Mouse (Mus musculus) neural tube, embryonic 13.5 days (tissue): ENCODE results near the gene Hist1h2bc. TPM values are rescaled to one million over a fixed set of nuclear protein-coding genes. Genes with fewer than 3 reads are reported as not detected.
"Not testable (repeated sequence)": the region's sequence is repeated elsewhere in the genome, so short reads cannot be mapped to it uniquely, and the experiment has no call there.

Experiments used
- ATAC-seq: fragments of 200-750 bp; cut with Nextera tagmentation; 2 replicates; pipeline ENCODE4 v1.8.0; 2017; ENCODE audit warnings: low read depth, mild to moderate bottlenecking, moderate TSS enrichment, moderate library complexity
- H3K27ac ChIP-seq: fragments of 300-500 bp; sonication (generic); replicated peaks from 2 replicates; pipeline ENCODE4 v1.5.1; 2015; ENCODE audit warnings: moderate library complexity, mild to moderate bottlenecking, inconsistent platforms
- H3K27me3 ChIP-seq: fragments of 300-500 bp; sonication (generic); 2 replicates; pipeline ENCODE4 v1.6.1; 2015; ENCODE audit warnings: mild to moderate bottlenecking, inconsistent platforms
- H3K36me3 ChIP-seq: fragments of 300-500 bp; sonication (generic); 2 replicates; pipeline ENCODE4 v1.6.1; 2015; ENCODE audit warnings: mild to moderate bottlenecking, inconsistent platforms
- H3K4me1 ChIP-seq: fragments of 300-500 bp; sonication (generic); replicated peaks from 2 replicates; pipeline ENCODE4 v1.6.1; 2015; ENCODE audit warnings: inconsistent platforms
- H3K4me2 ChIP-seq: fragments of 300-500 bp; sonication (generic); 2 replicates; pipeline ENCODE4 v1.6.1; 2015; ENCODE audit warnings: inconsistent platforms, mild to moderate bottlenecking, moderate library complexity
- H3K4me3 ChIP-seq: fragments of 300-500 bp; sonication (generic); 2 replicates; pipeline ENCODE4 v1.5.1; 2015; ENCODE audit warnings: mild to moderate bottlenecking, inconsistent platforms
- H3K9ac ChIP-seq: fragments of 300-500 bp; sonication (generic); 2 replicates; pipeline ENCODE4 v1.6.1; 2015; ENCODE audit warnings: moderate library complexity, mild to moderate bottlenecking, inconsistent platforms
- H3K9me3 ChIP-seq: fragments of 300-500 bp; sonication (generic); 2 replicates; pipeline ENCODE4 v1.6.1; 2016; ENCODE audit warnings: inconsistent platforms
- WGBS: fragments of 180-500 bp; shearing (Covaris S2); methylation state at CpG from one replicate; pipeline ENCODE4 v1.1.7; 2015; 5-methylcytosine and 5-hydroxymethylcytosine counted together
- polyA plus RNA-seq: library from polyadenylated mRNA; unstranded; fragments of >200 nt; fragmentation: Nextera tagmentation; extraction: Ambion mirVana; gene quantifications from 2 replicates; pipeline ENCODE4 v1.2.1, GENCODE M21; 2015

Hist1h2bc gene
- polyA plus RNA-seq, 1 experiment from 2014 or later, result 28.2 TPM

GRCm38 (mm10) chr13:23702220-23702619 lies 18.2 kb downstream of the Hist1h2bc start:
- H3K4me3 ChIP-seq, result no peak overlapping the region
- 86% methylated on average over 4 of the region's 4 CpGs for WGBS

GRCm38 (mm10) chr13:23702801-23703200 lies 18.8 kb downstream of the Hist1h2bc start:
- not testable (repeated sequence) for H3K4me2 ChIP-seq, H3K9me3 ChIP-seq, H3K4me3 ChIP-seq, H3K9ac ChIP-seq, H3K36me3 ChIP-seq, ATAC-seq, H3K4me1 ChIP-seq, H3K27me3 ChIP-seq, H3K27ac ChIP-seq
- 89% methylated on average over 2 of the region's 2 CpGs for WGBS

More at GRCm38 (mm10) chr13:23702220-23702619, 18.2 kb downstream of the Hist1h2bc start:
- Histone ChIP-seq H3K9ac (no peak overlapping the region), H3K36me3 (no peaks in the 10 kb centered on the region), H3K27me3 (no peaks in the 10 kb centered on the region; the same call in 1 of the 2 replicates), H3K4me1 (peaks cover 14% of the 10 kb centered on the region), H3K27ac (no peak overlapping the region), H3K4me2 (no peak overlapping the region), H3K9me3 (no peaks in the 10 kb centered on the region)
- ATAC-seq, result no peak

- no peak overlapping the region for H3K27ac ChIP-seq
- peaks cover 2% of the 10 kb centered on the region; the same call in 1 of the 2 replicates for H3K27me3 ChIP-seq
- H3K36me3 ChIP-seq, result no peaks in the 10 kb centered on the region
- H3K4me1 ChIP-seq, result peaks cover 16% of the 10 kb centered on the region
- no peaks in the 10 kb centered on the region for H3K9me3 ChIP-seq
- 94% methylated on average over 7 of the region's 7 CpGs for WGBS
- no peak for ATAC-seq
- H3K9ac ChIP-seq, result no peak overlapping the region
- no peak overlapping the region for H3K4me3 ChIP-seq
- H3K4me2 ChIP-seq, result no peak overlapping the region
These were observed 21.9 kb downstream of the Hist1h2bc start for GRCm38 (mm10) chr13:23705751-23706356.

DNA sequence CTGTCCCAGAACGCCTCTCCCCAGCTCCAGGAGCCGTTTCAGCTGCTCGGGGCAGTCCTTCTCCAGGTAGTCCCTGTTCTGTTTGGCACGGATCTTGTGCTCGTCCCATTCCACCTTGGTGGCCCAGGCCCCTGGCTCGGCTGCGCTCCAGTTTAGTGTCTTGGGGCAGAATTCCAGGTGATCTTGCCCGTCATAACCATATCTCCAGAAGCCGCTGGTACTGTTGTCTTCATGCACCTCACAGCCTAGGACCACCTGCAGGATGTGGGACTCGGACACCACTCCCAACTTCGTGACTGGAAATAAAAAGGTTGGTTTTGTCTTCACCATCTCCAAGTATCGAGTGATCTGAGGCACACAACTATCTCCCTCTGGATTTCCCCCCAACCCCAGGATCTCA lies 22.8 kb downstream of the Hist1h2bc start:
- Histone ChIP-seq H3K27ac (no peak overlapping the region), H3K9me3 (no peaks in the 10 kb centered on the region), H3K36me3 (no peaks in the 10 kb centered on the region), H3K4me2 (no peak overlapping the region), H3K4me3 (no peak overlapping the region), H3K9ac (no peak overlapping the region), H3K4me1 (peaks cover 16% of the 10 kb centered on the region), H3K27me3 (peaks cover 10% of the 10 kb centered on the region; the same call in 1 of the 2 replicates)
- 93% methylated on average over 12 of the region's 12 CpGs for WGBS
- no peak for ATAC-seq

DNA sequence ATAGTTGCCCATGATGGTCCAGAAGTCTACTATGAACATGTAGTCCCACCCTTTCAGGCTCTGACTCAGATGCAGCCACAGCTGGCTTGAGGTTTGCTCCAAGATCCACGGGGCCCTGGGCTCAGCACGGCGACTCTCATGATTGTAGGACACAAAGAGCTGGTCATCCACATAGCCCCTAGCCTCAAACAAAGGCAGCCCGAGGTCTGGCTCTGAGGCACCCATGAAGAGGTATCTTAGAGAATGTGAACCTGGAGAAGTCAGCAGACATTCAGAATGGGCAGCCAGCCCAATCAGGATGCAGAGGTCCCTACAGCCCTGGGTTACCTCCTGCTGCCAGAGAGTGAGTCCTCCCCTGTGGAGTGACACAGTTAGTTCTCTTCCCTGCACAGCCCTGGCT lies 24.0 kb downstream of the Hist1h2bc start:
- Histone ChIP-seq H3K9ac (no peak overlapping the region), H3K36me3 (no peaks in the 10 kb centered on the region), H3K4me3 (no peak overlapping the region), H3K27me3 (peaks cover 10% of the 10 kb centered on the region; the same call in 1 of the 2 replicates), H3K4me2 (no peak overlapping the region), H3K9me3 (no peaks in the 10 kb centered on the region), H3K4me1 (peaks cover 16% of the 10 kb centered on the region), H3K27ac (no peak overlapping the region)
- WGBS, result 89% methylated on average over 4 of the region's 4 CpGs
- no peak for ATAC-seq

- Histone ChIP-seq H3K27me3 (0 out of 2 replicates have a peak, but pooled peaks cover 10% of the 10 kb centered on the region), H3K4me2 (no peak overlapping the region), H3K4me3 (no peak overlapping the region), H3K27ac (no peak overlapping the region), H3K4me1 (peaks cover 19% of the 10 kb centered on the region), H3K9me3 (no peaks in the 10 kb centered on the region), H3K9ac (no peak overlapping the region), H3K36me3 (no peaks in the 10 kb centered on the region)
- ATAC-seq, result no peak
- WGBS, result 74% methylated on average over 4 of the region's 4 CpGs
These were observed 24.7 kb downstream of the Hist1h2bc start for GRCm38 (mm10) chr13:23708654-23709053.

DNA sequence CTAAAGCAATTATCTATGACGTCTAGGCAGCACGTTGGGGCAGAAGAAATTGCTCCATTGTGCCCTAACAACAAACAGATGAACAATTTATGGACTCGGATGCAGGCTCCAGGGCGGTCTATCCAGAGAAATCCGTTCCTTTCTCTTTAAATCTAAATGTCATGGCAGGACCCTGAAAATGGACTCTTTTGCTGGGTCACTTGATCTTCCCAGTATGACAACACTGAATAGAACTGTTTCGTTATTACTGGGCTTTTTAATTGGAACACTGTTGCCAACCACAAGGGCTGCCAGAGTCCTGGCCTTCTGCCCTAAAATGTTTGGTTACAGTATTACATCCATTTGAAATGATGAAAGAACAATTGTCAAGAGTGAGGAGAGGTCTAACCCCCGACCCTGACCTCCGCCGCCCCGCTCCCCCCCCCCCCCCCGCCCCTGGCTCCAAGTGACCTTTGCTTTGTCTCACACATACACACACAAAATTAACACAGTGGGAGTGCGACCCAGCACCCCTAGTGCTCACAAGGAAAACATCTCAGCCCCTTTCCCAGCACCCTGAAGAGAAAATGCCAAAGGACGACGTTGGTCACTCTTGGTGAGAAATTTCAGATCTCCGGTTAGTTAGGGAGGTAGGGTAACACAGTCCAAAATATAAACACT lies 25.8 kb downstream of the Hist1h2bc start:
- Histone ChIP-seq H3K4me1 (peaks cover 21% of the 10 kb centered on the region), H3K4me2 (peak overlapping the region; percentile 65), H3K9ac (peak overlapping the region; percentile 64), H3K9me3 (no peaks in the 10 kb centered on the region), H3K27ac (no peak overlapping the region), H3K4me3 (peak overlapping the region; percentile 37), H3K27me3 (0 out of 2 replicates have a peak, but pooled peaks cover 10% of the 10 kb centered on the region), H3K36me3 (no peaks in the 10 kb centered on the region)
- 6% methylated on average over 15 of the region's 15 CpGs for WGBS
- ATAC-seq, result 0 out of 2 replicates have a peak, but pooled peaks have one; percentile 19

DNA sequence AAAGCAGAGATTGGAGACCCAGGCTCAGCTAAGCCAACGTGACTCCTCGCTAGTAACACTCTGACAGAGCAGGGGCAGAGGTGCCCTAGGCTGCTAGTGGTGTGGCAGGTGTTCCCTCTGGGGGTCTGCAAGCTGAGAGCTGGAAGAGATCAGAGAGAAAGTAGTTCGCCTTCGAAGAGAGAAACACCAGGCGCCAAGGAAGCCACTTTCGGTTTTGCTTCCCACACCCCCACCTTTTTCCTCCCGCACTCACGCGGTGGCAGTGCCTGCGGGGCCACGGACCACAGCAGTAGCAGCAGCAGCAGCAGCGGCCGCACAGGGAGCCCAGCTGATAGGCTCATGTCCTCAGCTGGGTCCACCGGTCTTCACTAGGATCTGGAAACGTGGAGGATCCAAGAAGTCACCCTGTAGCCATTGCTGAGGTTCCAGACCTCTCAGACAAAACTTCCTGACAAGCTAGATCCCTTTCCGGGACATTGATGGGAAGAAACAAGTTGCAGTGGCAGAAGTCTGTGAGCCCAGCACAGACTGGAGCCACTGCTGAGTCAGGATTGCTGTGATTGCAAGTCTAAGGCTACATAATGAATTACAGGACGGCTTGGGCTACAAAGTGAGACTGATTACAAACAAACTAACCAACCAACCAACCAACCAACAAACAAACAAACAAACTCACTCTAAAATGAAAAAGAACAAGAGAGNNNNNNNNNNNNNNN lies 26.5 kb downstream of the Hist1h2bc start, which contains the start of gene Hfe:
Gene Hfe (minus strand): TSS at position 481 of the 716 bp plus-strand sequence.
- Histone ChIP-seq H3K27me3 (0 out of 2 replicates have a peak, but pooled peaks cover 10% of the 10 kb centered on the region), H3K4me2 (peak within 1 kb of the TSS; percentile 65), H3K4me1 (peaks cover 21% of the 10 kb centered on the region), H3K36me3 (no peaks in the 10 kb centered on the region), H3K9ac (peak within 1 kb of the TSS; percentile 64), H3K27ac (no peak within 1 kb of the TSS), H3K4me3 (peak within 1 kb of the TSS; percentile 37), H3K9me3 (no peaks in the 10 kb centered on the region)
- peak; percentile 63; the same call in 1 of the 2 replicates for ATAC-seq
- 3% methylated on average over 17 of the region's 17 CpGs for WGBS

GRCm38 (mm10) chr13:23716261-23717042 lies 32.5 kb downstream of the Hist1h2bc start:
- ATAC-seq, result no peak
- H3K9ac ChIP-seq, result no peak overlapping the region
- H3K9me3 ChIP-seq, result no peaks in the 10 kb centered on the region
- H3K4me1 ChIP-seq, result 0 out of 2 replicates have a peak, but pooled peaks cover 5% of the 10 kb centered on the region
- H3K36me3 ChIP-seq, result no peaks in the 10 kb centered on the region
- H3K27ac ChIP-seq, result no peak overlapping the region
- 0 out of 2 replicates have a peak, but pooled peaks cover 2% of the 10 kb centered on the region for H3K27me3 ChIP-seq
- no peak overlapping the region for H3K4me3 ChIP-seq
- no peak overlapping the region for H3K4me2 ChIP-seq
- 86% methylated on average over 5 of the region's 5 CpGs for WGBS

DNA sequence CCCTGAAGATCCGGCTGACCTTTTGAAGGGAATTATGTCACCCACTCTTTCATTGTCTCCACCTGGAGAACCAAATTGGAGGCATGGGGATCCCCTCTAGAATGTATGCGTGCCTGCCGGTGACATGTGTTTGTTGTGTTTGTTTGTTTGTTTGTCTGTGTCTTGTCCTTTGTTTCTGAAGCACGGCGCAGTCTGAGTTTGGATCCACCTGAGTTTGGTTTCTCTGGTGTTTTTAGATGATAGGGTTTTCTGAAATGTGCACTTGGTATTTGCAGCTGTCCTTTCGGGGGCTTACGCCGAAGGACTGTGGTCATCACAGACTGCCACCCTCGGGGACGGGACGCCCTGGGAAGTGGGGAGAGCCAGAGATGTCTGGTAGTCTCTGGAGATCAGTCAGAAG lies 33.2 kb downstream of the Hist1h2bc start:
- no peak for ATAC-seq
- Histone ChIP-seq H3K4me3 (no peak overlapping the region), H3K4me1 (0 out of 2 replicates have a peak, but pooled peaks cover 5% of the 10 kb centered on the region), H3K27ac (no peak overlapping the region), H3K27me3 (no peaks in the 10 kb centered on the region), H3K4me2 (no peak overlapping the region), H3K36me3 (no peaks in the 10 kb centered on the region), H3K9me3 (no peaks in the 10 kb centered on the region), H3K9ac (no peak overlapping the region)
- 65% methylated on average over 11 of the region's 11 CpGs for WGBS

- not testable (repeated sequence) for H3K36me3 ChIP-seq, ATAC-seq, H3K4me3 ChIP-seq, H3K27me3 ChIP-seq, H3K4me2 ChIP-seq, H3K27ac ChIP-seq, H3K9ac ChIP-seq, H3K4me1 ChIP-seq, H3K9me3 ChIP-seq
- 25% methylated on average over 2 of the region's 2 CpGs for WGBS
These were observed 33.7 kb downstream of the Hist1h2bc start for GRCm38 (mm10) chr13:23717593-23718245.
